Mouse (Mus musculus) G1E (cell line): ENCODE results near the gene Pcx.

Experiments used
- CTCF ChIP-seq: IDR thresholded peaks from 2 replicates; pipeline ENCODE4 v1.5.1; 2012; ENCODE audit warnings: low read depth, low read length, inconsistent platforms, mixed read lengths
- GATA1 ChIP-seq: IDR thresholded peaks from 2 replicates; pipeline ENCODE4 v1.6.1; 2012; ENCODE audit warnings: borderline replicate concordance, low read length, inconsistent platforms, mixed read lengths
- GATA2 ChIP-seq: IDR thresholded peaks from 2 replicates; pipeline ENCODE4 v1.6.1; 2012; ENCODE audit warnings: low read depth, low read length, inconsistent platforms, borderline replicate concordance

DNA sequence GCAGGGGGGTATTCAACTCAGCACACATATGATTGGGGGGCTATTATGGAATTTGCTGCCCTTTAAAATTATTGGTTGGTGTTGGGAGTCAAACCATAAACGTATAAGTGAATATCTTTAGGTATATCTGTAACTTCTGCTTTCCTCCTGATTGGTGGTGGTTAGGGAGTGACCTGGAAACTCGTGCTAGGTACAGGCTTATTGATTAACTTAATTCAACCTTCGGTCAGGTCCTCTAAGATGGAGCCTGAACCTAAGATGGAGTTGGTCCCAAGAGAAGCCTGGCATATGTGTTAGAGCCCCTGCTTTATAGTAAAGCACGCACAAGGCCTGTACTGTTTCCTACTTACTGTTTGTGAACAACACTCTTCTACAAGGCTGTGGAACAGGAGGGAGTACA, 34.8 kb downstream of the Pcx start:
- TF ChIP-seq CTCF (no peak), GATA1 (no peak), GATA2 (no peak)
